24 mouse cellular contexts compared by ENCODE assay signal in the genomic region with DNA sequence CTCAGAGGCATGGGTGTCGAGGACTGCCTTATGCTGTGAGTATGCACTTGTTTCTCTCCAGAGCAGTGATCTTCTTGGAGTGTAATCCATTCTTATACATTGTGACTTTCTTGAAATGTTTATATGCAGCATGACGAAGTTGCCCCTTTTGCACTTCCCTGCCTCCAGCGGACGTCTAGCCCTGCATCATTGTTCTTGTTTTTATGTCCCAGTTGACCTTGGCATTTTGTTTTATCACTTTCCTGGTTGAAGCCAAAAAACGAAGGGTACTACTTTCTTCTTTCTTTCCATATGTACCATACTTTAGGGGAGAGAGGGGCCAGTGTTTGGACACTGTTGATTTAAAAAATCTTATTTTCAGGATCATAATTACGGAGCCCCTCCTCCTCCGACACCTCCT.
"Had no signal": no experiment of that assay in that cellular context is flagged by ENCODE, and none has a peak within 500 bp of the region (broad histone marks: within the 10 kb centered on the region; RNA-seq: fewer than 3 reads in every experiment).

No protein-coding gene starts in this region.

- H3K27ac ChIP-seq: heart, adult 2 months; heart, embryonic 13.5 days; heart, embryonic 15.5 days; hindbrain, embryonic 10.5 days; hindbrain, embryonic 12.5 days; hindbrain, embryonic 14.5 days; intestine, embryonic 15.5 days; left cerebral cortex, adult 2 months; limb, embryonic 10.5 days; limb, embryonic 12.5 days; liver, embryonic 13.5 days; liver, embryonic 15.5 days had no signal

- H3K27me3 ChIP-seq: heart, embryonic 13.5 days; heart, embryonic 15.5 days; hindbrain, embryonic 12.5 days; intestine, embryonic 15.5 days; limb, embryonic 12.5 days; liver, embryonic 13.5 days; liver, embryonic 15.5 days had no signal

- DNase-seq: gastrocnemius, postnatal 14 days; gastrocnemius, postnatal 36 days; heart, adult 11 months; heart, adult 2 months; heart, postnatal 14 days; heart, postnatal 4 days; kidney, adult 18-20 months; kidney, adult 8-10 months; kidney, postnatal 10 days; kidney, postnatal 25 days; kidney, postnatal 4 days; liver; liver, embryonic 13.5 days; liver, postnatal 0 days had no signal

- H3K9me3 ChIP-seq: heart, embryonic 13.5 days; heart, embryonic 15.5 days; hindbrain, embryonic 10.5 days; hindbrain, embryonic 12.5 days; intestine, embryonic 15.5 days; limb, embryonic 10.5 days; limb, embryonic 12.5 days; liver, embryonic 13.5 days; liver, embryonic 15.5 days had no signal

- H3K4me3 ChIP-seq: heart, adult 2 months; heart, embryonic 13.5 days; heart, embryonic 15.5 days; hindbrain, embryonic 10.5 days; hindbrain, embryonic 12.5 days; intestine, embryonic 15.5 days; left cerebral cortex, adult 2 months; limb, embryonic 10.5 days; limb, embryonic 12.5 days; liver, embryonic 13.5 days; liver, embryonic 15.5 days had no signal

- H3K4me1 ChIP-seq: heart, embryonic 15.5 days; hindbrain, embryonic 10.5 days; hindbrain, embryonic 12.5 days; intestine, embryonic 15.5 days; limb, embryonic 10.5 days; limb, embryonic 12.5 days; liver, embryonic 13.5 days; liver, embryonic 15.5 days had no signal
